ENCODE assay signal across 9 mouse cellular contexts in the genomic region with DNA sequence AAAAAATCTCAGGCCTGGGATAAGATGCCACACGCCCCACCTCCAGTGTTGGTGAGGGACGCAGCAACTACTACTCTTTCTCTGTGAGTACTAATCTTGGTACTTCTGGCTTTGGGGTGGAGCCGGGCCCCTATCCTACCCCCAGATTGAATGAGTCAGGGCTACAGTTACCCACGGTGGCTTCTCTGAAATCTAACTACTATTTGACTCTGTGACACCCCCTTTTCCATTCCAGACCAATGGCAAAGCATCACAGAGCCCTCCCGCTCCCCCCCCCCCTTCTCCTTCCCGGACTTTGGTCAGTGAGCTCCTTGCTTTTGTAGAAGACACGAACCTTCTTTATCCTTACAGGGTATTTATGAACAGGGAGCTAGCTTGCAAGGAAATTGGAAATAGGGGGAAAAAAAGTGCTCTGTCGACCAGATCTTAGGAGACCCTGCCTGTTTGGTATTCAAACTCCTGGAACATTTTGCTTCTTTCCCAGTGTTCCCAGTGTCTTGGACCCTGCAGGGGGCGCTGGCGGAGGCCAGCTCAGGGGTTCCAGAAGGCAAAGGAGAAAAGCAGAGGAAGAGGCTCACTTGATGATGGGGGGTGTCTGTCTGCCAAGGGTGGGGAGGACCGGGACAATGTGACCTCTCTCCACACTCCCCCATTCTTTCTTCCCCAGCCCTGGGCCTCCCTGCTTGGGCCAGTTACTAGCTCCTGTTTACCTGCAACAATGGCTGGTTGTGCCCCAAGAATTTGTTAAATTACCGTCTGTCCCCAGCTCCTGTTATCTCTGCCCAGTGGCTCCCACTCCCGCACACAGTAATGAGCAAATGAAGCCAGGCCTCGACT. TPM values are rescaled to one million over a fixed set of nuclear protein-coding genes. Genes with fewer than 3 reads are reported as not detected.
DNase-seq lines count a peak whose midpoint lies in the region; ATAC-seq and TF ChIP-seq lines count a peak whose summit lies in the region.
"Had no signal": no experiment of that assay in that cellular context is flagged by ENCODE, and none has a peak within 500 bp of the region (broad histone marks: within the 10 kb centered on the region; RNA-seq: fewer than 3 reads in every experiment).

No protein-coding gene starts in this region.

- H3K4me2 ChIP-seq in midbrain, embryonic 13.5 days (replicated peaks) = peak overlapping the region; percentile 96

- peak overlapping the region; percentile 100 for H3K9ac ChIP-seq in midbrain, embryonic 13.5 days (replicated peaks)

- H3K27me3 ChIP-seq in hindbrain, embryonic 10.5 days (ENCODE audit: insufficient read depth, poor library complexity, severe bottlenecking) = 0 out of 2 replicates have a peak, but pooled peaks cover 3% of the 10 kb centered on the region
- H3K27me3 ChIP-seq in midbrain, embryonic 13.5 days = no peaks in the 10 kb centered on the region

- TF ChIP-seq CTCF in layer of hippocampus, adult 2 months (conservative IDR thresholded peaks at IDR 0.05) = peak; percentile 77

- DNase-seq in layer of hippocampus, adult 2 months (ENCODE audit: low spot score in 2 of 2) = peak in 1 of 2 experiments; percentile 51
- DNase-seq in layer of hippocampus, adult 8-10 months (ENCODE audit: low spot score in 2 of 2) = no peak
- DNase-seq in cerebellum, postnatal 25 days = peak; percentile 43 to 62
- peak; percentile 76 for DNase-seq in hindbrain, embryonic 10.5 days (ENCODE audit: low spot score)
- no peak for DNase-seq in spleen, postnatal 4 days (ENCODE audit: low spot score in 2 of 2)
- no peak for DNase-seq in adrenal gland, postnatal 10 days

- H3K27ac ChIP-seq in layer of hippocampus, adult 2 months = peak overlapping the region; percentile 78
- peak overlapping the region; percentile 100 for H3K27ac ChIP-seq in hindbrain, embryonic 10.5 days
- peak overlapping the region; percentile 100 for H3K27ac ChIP-seq in midbrain, embryonic 13.5 days

- ATAC-seq in midbrain, embryonic 13.5 days = no peak
- ATAC-seq in CD4-positive, CD25-positive, alpha-beta regulatory T cell, adult 4 months = no peak

- H3K4me3 ChIP-seq in layer of hippocampus, adult 2 months = peak overlapping the region; percentile 57
- peak overlapping the region; percentile 100 for H3K4me3 ChIP-seq in hindbrain, embryonic 10.5 days
- peak overlapping the region; percentile 99 for H3K4me3 ChIP-seq in midbrain, embryonic 13.5 days (replicated peaks)

- no peaks in the 10 kb centered on the region for H3K9me3 ChIP-seq in hindbrain, embryonic 10.5 days
- no peaks in the 10 kb centered on the region for H3K9me3 ChIP-seq in midbrain, embryonic 13.5 days

- H3K36me3 ChIP-seq in hindbrain, embryonic 10.5 days = peaks cover 60% of the 10 kb centered on the region
- peaks cover 7% of the 10 kb centered on the region for H3K36me3 ChIP-seq in midbrain, embryonic 13.5 days

- 3% methylated on average over 14 of the region's 14 CpGs for WGBS in hindbrain, embryonic 10.5 days
- 2% methylated on average over 14 of the region's 14 CpGs for WGBS in midbrain, embryonic 13.5 days

- H3K4me1 ChIP-seq in hindbrain, embryonic 10.5 days (replicated peaks) = peaks cover 79% of the 10 kb centered on the region
- H3K4me1 ChIP-seq in midbrain, embryonic 13.5 days (replicated peaks) = peaks cover 77% of the 10 kb centered on the region

RNA-seq across cellular contexts. Expression of a gene that starts 1.9 kb away (rescaled TPM):
- 10 to 100 TPM; 48.6 to 52.4 TPM for total RNA-seq in layer of hippocampus, adult 2 months (2021)
- 10 to 100 TPM; 57.2 to 62.6 (median 60.8) TPM for total RNA-seq in layer of hippocampus, adult 8-10 months (2022)
- 167 and 222 TPM in 2 replicates for polyA plus RNA-seq in hindbrain, embryonic 10.5 days (2016; fragmentation: Nextera tagmentation; extraction: Ambion mirVana)
- 112 and 133 TPM in 2 replicates for polyA plus RNA-seq in midbrain, embryonic 13.5 days (2015; fragmentation: Nextera tagmentation; extraction: Ambion mirVana)
- 10 to 100 TPM; 15.9 to 16.2 TPM for total RNA-seq in adrenal gland, postnatal 10 days (2021)
- polyA plus RNA-seq in CD4-positive, CD25-positive, alpha-beta regulatory T cell, adult 4 months (2017; shearing (Covaris generic)) = not detected

RNA-seq across cellular contexts. Expression of a gene that starts 34.8 kb away (rescaled TPM):
- not detected for total RNA-seq in layer of hippocampus, adult 2 months (2021)
- total RNA-seq in layer of hippocampus, adult 8-10 months (2022) = not detected
- 0.51 TPM in 1 of 2 replicates, not detected in the other for polyA plus RNA-seq in hindbrain, embryonic 10.5 days (2016; fragmentation: Nextera tagmentation; extraction: Ambion mirVana)
- polyA plus RNA-seq in midbrain, embryonic 13.5 days (2015; fragmentation: Nextera tagmentation; extraction: Ambion mirVana) = not detected in 2 replicates
- not detected for total RNA-seq in adrenal gland, postnatal 10 days (2021)
- not detected for polyA plus RNA-seq in CD4-positive, CD25-positive, alpha-beta regulatory T cell, adult 4 months (2017; shearing (Covaris generic))
- total RNA-seq: left cerebral cortex, postnatal 25 days had no signal

RNA-seq across cellular contexts. Expression of a gene that starts 53.2 kb away (rescaled TPM):
- 10 to 100 TPM; 37.8 to 56.5 TPM for total RNA-seq in layer of hippocampus, adult 2 months (2021)
- total RNA-seq in layer of hippocampus, adult 8-10 months (2022) = 10 to 100 TPM; 34.0 to 58.6 (median 41.9) TPM
- 17.2 and 17.3 TPM in 2 replicates for polyA plus RNA-seq in hindbrain, embryonic 10.5 days (2016; fragmentation: Nextera tagmentation; extraction: Ambion mirVana)
- polyA plus RNA-seq in midbrain, embryonic 13.5 days (2015; fragmentation: Nextera tagmentation; extraction: Ambion mirVana) = 26.1 and 28.7 TPM in 2 replicates
- 10 to 100 TPM; 15.8 to 31.4 TPM for total RNA-seq in adrenal gland, postnatal 10 days (2021)
- polyA plus RNA-seq in CD4-positive, CD25-positive, alpha-beta regulatory T cell, adult 4 months (2017; shearing (Covaris generic)) = 10 to 100 TPM in 1 of 2 experiments, 1 to 10 TPM in 1; 9.9 to 18.6 TPM

Comparison
In these comparisons a context has a peak if more than half of its experiments do, and no peak if none do; other contexts are left out.
1. DNase-seq: peak in cerebellum, postnatal 25 days (2 of 2) and hindbrain, embryonic 10.5 days (single experiment); none in layer of hippocampus, adult 8-10 months (0 of 2), spleen, postnatal 4 days (0 of 2) and adrenal gland, postnatal 10 days (single experiment).
2. Peak in every context shown above with its lines, with median percentiles within 50 percentile points of each other: H3K27ac ChIP-seq and H3K4me3 ChIP-seq.